Mouse (Mus musculus) ES-Bruce4 (cell line): ENCODE measurements around the gene Nab1.

Experiments
- CTCF ChIP-seq: IDR thresholded peaks from one replicate; pipeline ENCODE4 v1.8.1; 2011; ENCODE audit warnings: low read depth, low read length
- POLR2A ChIP-seq: IDR thresholded peaks from one replicate; pipeline ENCODE4 v1.8.1; 2011; ENCODE audit warnings: low read length; ENCODE audit not compliant: insufficient read depth

DNA sequence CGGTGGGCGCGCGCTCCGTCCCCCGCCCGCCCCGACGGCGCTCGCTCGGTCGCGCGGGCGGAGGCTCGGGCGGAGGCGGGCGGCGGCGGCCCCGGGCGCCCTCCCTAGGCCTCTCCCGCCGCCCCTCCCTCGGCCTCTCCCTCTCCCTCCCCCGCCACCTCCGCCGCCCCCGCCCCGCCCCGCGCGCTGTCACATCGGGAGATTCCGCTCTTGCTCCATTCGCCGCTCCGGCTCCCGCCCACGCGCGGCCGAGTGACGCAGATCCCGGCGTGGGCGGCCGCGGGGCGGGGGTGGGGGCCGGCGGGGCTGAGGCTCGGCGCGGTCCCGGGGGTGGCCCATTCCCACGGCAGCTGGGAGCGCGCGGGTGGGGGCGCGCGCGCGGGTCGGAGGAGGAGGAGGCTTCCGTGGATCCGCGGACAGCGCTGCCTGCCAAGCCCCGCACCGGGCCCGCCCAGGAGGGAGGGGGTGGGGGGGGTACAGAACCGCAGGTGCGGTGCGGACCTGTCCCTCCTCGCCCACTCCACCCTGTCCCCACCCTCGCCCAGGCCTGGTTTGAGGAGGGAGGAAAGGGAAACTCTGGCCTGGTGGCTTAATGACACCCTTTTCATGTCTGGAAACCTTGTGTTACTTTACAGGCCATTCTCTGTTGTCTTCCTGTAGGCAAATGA, at the start of gene Nab1:
- TF ChIP-seq CTCF (no peak), POLR2A (no peak)
